Mouse (Mus musculus) MEL (cell line): ENCODE measurements around the gene Bcl7a. TPM values are rescaled to one million over a fixed set of nuclear protein-coding genes. Genes with fewer than 3 reads are reported as not detected.

ENCODE experiments used
- DNase-seq: peaks from one replicate; pipeline ENCODE4 v3.0.0; 2011; ENCODE audit warnings: low read depth, low spot score
- H3K27ac ChIP-seq: 2 replicates; pipeline ENCODE4 v1.5.1; 2012; ENCODE audit warnings: low read depth, mild to moderate bottlenecking, control low read depth, low read length, moderate library complexity; ENCODE audit not compliant: control insufficient read depth
- H3K27me3 ChIP-seq, 2 experiments: fragments of 150-350 bp in 1 of 2; sonication (generic) in 1 of 2; 2 replicates each; pipeline ENCODE4 v1.6.1; 2012; ENCODE audit warnings: low read length in 2 of 2, mild to moderate bottlenecking in 2 of 2, improper control_type of control experiment in 1 of 2, moderate library complexity in 1 of 2; ENCODE audit not compliant: insufficient read depth in 2 of 2, control insufficient read depth in 1 of 2
- H3K36me3 ChIP-seq, 2 experiments: 2 replicates each; pipeline ENCODE4 v1.6.1; 2012 to 2014; ENCODE audit warnings: low read length in 2 of 2, improper control_type of control experiment in 1 of 2, inconsistent platforms in 1 of 2, mild to moderate bottlenecking in 1 of 2; ENCODE audit not compliant: insufficient read depth in 2 of 2, control insufficient read depth in 1 of 2
- H3K4me1 ChIP-seq, 2 experiments: fragments of 150-350 bp in 1 of 2; sonication (generic) in 1 of 2; 2 replicates each; pipeline ENCODE4 v1.6.1; 2012; ENCODE audit warnings: low read length in 2 of 2, improper control_type of control experiment in 1 of 2, mild to moderate bottlenecking in 1 of 2; ENCODE audit not compliant: insufficient read depth in 2 of 2, control insufficient read depth in 1 of 2
- H3K4me3 ChIP-seq, 2 experiments: fragments of 150-350 bp in 1 of 2; sonication (generic) in 1 of 2; 2 replicates each; pipeline ENCODE4 v1.5.1; 2012; ENCODE audit warnings: low read depth in 2 of 2, low read length in 2 of 2, mild to moderate bottlenecking in 2 of 2, moderate library complexity in 2 of 2, control low read depth in 1 of 2, improper control_type of control experiment in 1 of 2; ENCODE audit not compliant: control insufficient read depth in 1 of 2, insufficient read depth in 1 of 2
- H3K79me2 ChIP-seq: 2 replicates; pipeline ENCODE4 v1.6.1; 2012; ENCODE audit warnings: mild to moderate bottlenecking, low read length, moderate library complexity; ENCODE audit not compliant: control insufficient read depth, poor library complexity, insufficient read depth
- H3K9ac ChIP-seq: 2 replicates; pipeline ENCODE4 v1.6.1; 2012; ENCODE audit warnings: low read depth, mild to moderate bottlenecking, control low read depth, low read length, moderate library complexity; ENCODE audit not compliant: control insufficient read depth, poor library complexity, severe bottlenecking
- H3K9me3 ChIP-seq: fragments of 150-350 bp; sonication (generic); replicated peaks from 2 replicates; pipeline ENCODE4 v1.6.1; 2012; ENCODE audit warnings: mild to moderate bottlenecking, low read length, improper control_type of control experiment, moderate library complexity; ENCODE audit not compliant: insufficient read depth
- BHLHE40 ChIP-seq: IDR thresholded peaks from 2 replicates; pipeline ENCODE4 v1.6.1; 2012; ENCODE audit warnings: low read depth, mild to moderate bottlenecking, inconsistent platforms, low read length, improper control_type of control experiment, borderline replicate concordance
- CHD1 ChIP-seq: IDR thresholded peaks from 2 replicates; pipeline ENCODE4 v1.6.1; 2012; ENCODE audit warnings: low read depth, mild to moderate bottlenecking, inconsistent platforms, low read length, improper control_type of control experiment
- CHD2 ChIP-seq: IDR thresholded peaks from 2 replicates; pipeline ENCODE4 v1.6.1; 2011; ENCODE audit warnings: low read length, improper control_type of control experiment
- ELF1 ChIP-seq: IDR thresholded peaks from 2 replicates; pipeline ENCODE4 v1.6.1; 2014; ENCODE audit warnings: low read depth, mild to moderate bottlenecking, inconsistent platforms, low read length, improper control_type of control experiment, moderate library complexity
- ETS1 ChIP-seq: IDR thresholded peaks from 2 replicates; pipeline ENCODE4 v1.6.1; 2012; ENCODE audit warnings: low read depth, mild to moderate bottlenecking, inconsistent platforms, low read length, improper control_type of control experiment, moderate library complexity
- GABPA ChIP-seq: IDR thresholded peaks from 2 replicates; pipeline ENCODE4 v1.6.1; 2012; ENCODE audit warnings: low read depth, mild to moderate bottlenecking, inconsistent platforms, low read length, improper control_type of control experiment, moderate library complexity
- GATA1 ChIP-seq: IDR thresholded peaks from 2 replicates; pipeline ENCODE4 v1.6.1; 2011; ENCODE audit warnings: low read depth, low read length, improper control_type of control experiment
- HCFC1 ChIP-seq: IDR thresholded peaks from 2 replicates; pipeline ENCODE4 v1.6.1; 2012; ENCODE audit warnings: low read depth, mild to moderate bottlenecking, inconsistent platforms, low read length, improper control_type of control experiment, moderate library complexity
- KAT2A ChIP-seq: conservative IDR thresholded peaks from 2 replicates; pipeline ENCODE4 v1.6.1; 2012; ENCODE audit warnings: low read depth, low read length, improper control_type of control experiment, inconsistent platforms
- MAFK ChIP-seq: IDR thresholded peaks from 2 replicates; pipeline ENCODE4 v1.6.1; 2011; ENCODE audit warnings: low read depth, mild to moderate bottlenecking, low read length, improper control_type of control experiment, borderline replicate concordance
- MAX ChIP-seq: IDR thresholded peaks from 2 replicates; pipeline ENCODE4 v1.6.1; 2011; ENCODE audit warnings: low read length, improper control_type of control experiment
- MEF2A ChIP-seq: IDR thresholded peaks from 2 replicates; pipeline ENCODE4 v1.6.1; 2014; ENCODE audit warnings: low read depth, mild to moderate bottlenecking, inconsistent platforms, low read length, improper control_type of control experiment; ENCODE audit not compliant: poor library complexity, insufficient replicate concordance, severe bottlenecking; ENCODE audit errors: extremely low read depth
- MXI1 ChIP-seq: IDR thresholded peaks from 2 replicates; pipeline ENCODE4 v1.6.1; 2011; ENCODE audit warnings: mild to moderate bottlenecking, low read depth, low read length, improper control_type of control experiment
- MYB ChIP-seq: IDR thresholded peaks from 2 replicates; pipeline ENCODE4 v1.6.1; 2011; ENCODE audit warnings: mild to moderate bottlenecking, low read depth, low read length, improper control_type of control experiment
- MYC ChIP-seq: IDR thresholded peaks from 2 replicates; pipeline ENCODE4 v1.6.1; 2011; ENCODE audit warnings: low read depth, mild to moderate bottlenecking, low read length, improper control_type of control experiment, moderate library complexity
- NELFE ChIP-seq: IDR thresholded peaks from 2 replicates; pipeline ENCODE4 v1.6.1; 2011; ENCODE audit warnings: low read depth, low read length, improper control_type of control experiment
- POLR2A ChIP-seq, 2 experiments: IDR thresholded peaks; 2 replicates each; pipeline ENCODE4 v1.6.1; 2011 to 2012; ENCODE audit warnings: low read length in 2 of 2, mild to moderate bottlenecking in 2 of 2, control low read depth in 1 of 2, improper control_type of control experiment in 1 of 2, low read depth in 1 of 2, moderate library complexity in 1 of 2; ENCODE audit not compliant: control insufficient read depth in 1 of 2, insufficient read depth in 1 of 2, poor library complexity in 1 of 2
- POLR2AphosphoS2 ChIP-seq: IDR thresholded peaks from 2 replicates; pipeline ENCODE4 v1.6.1; 2011; ENCODE audit warnings: low read length, improper control_type of control experiment
- POLR2AphosphoS5 ChIP-seq: IDR thresholded peaks from 2 replicates; pipeline ENCODE4 v1.6.1; 2012; ENCODE audit warnings: low read depth, borderline replicate concordance, mild to moderate bottlenecking, inconsistent platforms, low read length, moderate library complexity, mixed read lengths
- SIN3A ChIP-seq: IDR thresholded peaks from 2 replicates; pipeline ENCODE4 v1.6.1; 2012; ENCODE audit warnings: low read length, improper control_type of control experiment, inconsistent platforms
- TCF12 ChIP-seq: IDR thresholded peaks from 2 replicates; pipeline ENCODE4 v1.6.1; 2014; ENCODE audit warnings: low read depth, mild to moderate bottlenecking, inconsistent platforms, low read length, improper control_type of control experiment, moderate library complexity
- UBTF ChIP-seq: IDR thresholded peaks from 2 replicates; pipeline ENCODE4 v1.6.1; 2012; ENCODE audit warnings: low read depth, mild to moderate bottlenecking, inconsistent platforms, low read length, improper control_type of control experiment, moderate library complexity, borderline replicate concordance; ENCODE audit not compliant: insufficient read depth
- USF1 ChIP-seq: IDR thresholded peaks from 2 replicates; pipeline ENCODE4 v1.6.1; 2014; ENCODE audit warnings: low read depth, mild to moderate bottlenecking, inconsistent platforms, low read length, improper control_type of control experiment, moderate library complexity
- USF2 ChIP-seq, 2 experiments: IDR thresholded peaks; 2 replicates each; pipeline ENCODE4 v1.6.1; 2011 to 2012; ENCODE audit warnings: improper control_type of control experiment in 2 of 2, low read length in 2 of 2, borderline replicate concordance in 1 of 2, inconsistent platforms in 1 of 2, low read depth in 1 of 2, mild to moderate bottlenecking in 1 of 2; ENCODE audit not compliant: insufficient read depth in 1 of 2
- ZC3H11A ChIP-seq: IDR thresholded peaks from 2 replicates; pipeline ENCODE4 v1.6.1; 2012; ENCODE audit warnings: low read depth, mild to moderate bottlenecking, inconsistent platforms, low read length, improper control_type of control experiment
- ZKSCAN1 ChIP-seq: IDR thresholded peaks from 2 replicates; pipeline ENCODE4 v1.6.1; 2012; ENCODE audit warnings: low read depth, mild to moderate bottlenecking, inconsistent platforms, low read length, improper control_type of control experiment, moderate library complexity
- ZMIZ1 ChIP-seq: IDR thresholded peaks from 2 replicates; pipeline ENCODE4 v1.6.1; 2012; ENCODE audit warnings: low read depth, mild to moderate bottlenecking, inconsistent platforms, low read length, improper control_type of control experiment, moderate library complexity
- polyA plus RNA-seq, 2 experiments: library from polyadenylated mRNA; stranded (reverse) in 1 of 2; unstranded in 1 of 2; fragments of >175 nt in 1 of 2; fragments of >200 nt in 1 of 2; gene quantifications; 2 replicates each; pipeline versions ENCODE4 v1.2.1 to v1.2.4; 2012; ENCODE audit warnings: low replicate concordance in 2 of 2, low read depth in 1 of 2; ENCODE audit not compliant: insufficient read length in 2 of 2, insufficient read depth in 1 of 2, missing spikeins in 1 of 2
- total RNA-seq: library from RNA; depleted of rRNA; stranded (reverse); fragments of 300-350 nt; gene quantifications from 2 replicates; pipeline ENCODE4 v1.2.3, GENCODE M21; 2012

Gene Bcl7a
- total and polyA plus RNA-seq, 3 experiments, result 3.5 to 11.0 TPM; not detected in 1

GRCm38 (mm10) chr5:123327686-123328085, 15.9 kb upstream of the Bcl7a start:
- no peaks in the 10 kb centered on the region; a peak in 1 of 4 replicates for H3K27me3 ChIP-seq

GRCm38 (mm10) chr5:123333566-123333965, 10.1 kb upstream of the Bcl7a start:
- no peak for DNase-seq
- H3K27me3 ChIP-seq, result no peaks in the 10 kb centered on the region; a peak in 1 of 4 replicates
- H3K36me3 ChIP-seq, result no peaks in the 10 kb centered on the region
- TF ChIP-seq ZC3H11A (no peak), MYB (no peak), GATA1 (no peak), USF1 (no peak), GABPA (no peak), POLR2AphosphoS2 (no peak), ZKSCAN1 (no peak), NELFE (no peak), SIN3A (no peak), HCFC1 (no peak), KAT2A (no peak), POLR2AphosphoS5 (no peak), TCF12 (no peak), USF2 (IDR thresholded peaks at IDR 0.05; ENCODE audit: borderline replicate concordance in 1 of 2, insufficient read depth in 1 of 2, low read depth in 1 of 2, low read length in 2 of 2) (no peak), UBTF (no peak), POLR2A (IDR thresholded peaks at IDR 0.05; ENCODE audit: control insufficient read depth in 1 of 2, insufficient read depth in 1 of 2, low read depth in 1 of 2, low read length in 2 of 2, poor library complexity in 1 of 2) (no peak), ELF1 (no peak), BHLHE40 (no peak), MXI1 (no peak), MAX (no peak)
- H3K27ac ChIP-seq, result no peak overlapping the region
- H3K4me1 ChIP-seq, result 0 out of 4 replicates have a peak, but pooled peaks cover 0 to under 1% of the 10 kb centered on the region in 2 experiments
- H3K79me2 ChIP-seq, result no peaks in the 10 kb centered on the region
- H3K9me3 ChIP-seq, result no peaks in the 10 kb centered on the region
- H3K4me3 ChIP-seq, result no peak overlapping the region
- no peak overlapping the region for H3K9ac ChIP-seq

More at GRCm38 (mm10) chr5:123327686-123328085, 15.9 kb upstream of the Bcl7a start:
- H3K9ac ChIP-seq, result no peak overlapping the region
- no peak for TF ChIP-seq MAFK
- TF ChIP-seq MYC, result no peak
- no peak for TF ChIP-seq UBTF
- TF ChIP-seq ETS1, result no peak
- no peak for TF ChIP-seq MEF2A
- TF ChIP-seq ZKSCAN1, result no peak
- TF ChIP-seq USF2 (IDR thresholded peaks at IDR 0.05; ENCODE audit: borderline replicate concordance in 1 of 2, insufficient read depth in 1 of 2, low read depth in 1 of 2, low read length in 2 of 2), result no peak
- no peak for TF ChIP-seq USF1
- TF ChIP-seq POLR2A (IDR thresholded peaks at IDR 0.05; ENCODE audit: control insufficient read depth in 1 of 2, insufficient read depth in 1 of 2, low read depth in 1 of 2, low read length in 2 of 2, poor library complexity in 1 of 2), result no peak
- TF ChIP-seq CHD2, result no peak
- no peak for TF ChIP-seq ZMIZ1
- no peak for TF ChIP-seq CHD1
- TF ChIP-seq ZC3H11A, result no peak
- TF ChIP-seq TCF12, result no peak
- H3K9me3 ChIP-seq, result no peaks in the 10 kb centered on the region
- no peak for DNase-seq
- H3K4me3 ChIP-seq, result no peak overlapping the region
- H3K4me1 ChIP-seq, result no peaks in the 10 kb centered on the region
- H3K27ac ChIP-seq, result no peak overlapping the region
- no peaks in the 10 kb centered on the region for H3K36me3 ChIP-seq
- no peaks in the 10 kb centered on the region for H3K79me2 ChIP-seq
